Mouse (Mus musculus) stomach, postnatal 0 days (tissue): ENCODE measurements at regions not wholly inside any gene's neighbourhood (a gene's known extent, or its start where the extent isn't known, plus 50 kb on each side); places are given as distances from the start of the nearest gene placed in this dataset.

ENCODE experiments used
- ATAC-seq: fragments of 200-750 bp; cut with Nextera tagmentation; 2 replicates; pipeline ENCODE4 v1.8.0; 2017; ENCODE audit not compliant: low FRiP score, low TSS enrichment
- DNase-seq: peaks from one replicate; pipeline ENCODE4 v3.0.0-alpha.2; 2016; ENCODE audit warnings: low spot score
- H3K27ac ChIP-seq: fragments of 300-500 bp; sonication (generic); replicated peaks from 2 replicates; pipeline ENCODE4 v1.5.1; 2014; ENCODE audit warnings: mild to moderate bottlenecking, control low read depth
- H3K27me3 ChIP-seq: fragments of 300-500 bp; sonication (generic); 2 replicates; pipeline ENCODE4 v1.6.1; 2014; ENCODE audit warnings: low read length; ENCODE audit not compliant: control insufficient read depth, insufficient read depth
- H3K36me3 ChIP-seq: fragments of 300-500 bp; sonication (generic); 2 replicates; pipeline ENCODE4 v1.6.1; 2014; ENCODE audit warnings: low read length, mixed read lengths; ENCODE audit not compliant: control insufficient read depth, insufficient read depth
- H3K4me1 ChIP-seq: fragments of 300-500 bp; sonication (generic); replicated peaks from 2 replicates; pipeline ENCODE4 v1.6.1; 2014; ENCODE audit warnings: antibody characterized with exemption; ENCODE audit not compliant: control insufficient read depth, insufficient read depth
- H3K4me2 ChIP-seq: fragments of 300-500 bp; sonication (generic); replicated peaks from 2 replicates; pipeline ENCODE4 v1.6.1; 2014; ENCODE audit warnings: low read depth, mild to moderate bottlenecking, control low read depth, moderate library complexity
- H3K4me3 ChIP-seq: fragments of 300-500 bp; sonication (generic); 2 replicates; pipeline ENCODE4 v1.5.1; 2014; ENCODE audit warnings: low read depth, low read length, control low read depth
- H3K9ac ChIP-seq: fragments of 300-500 bp; sonication (generic); 2 replicates; pipeline ENCODE4 v1.6.1; 2014; ENCODE audit warnings: mild to moderate bottlenecking, low read length, control low read depth, mixed read lengths
- H3K9me3 ChIP-seq: fragments of 300-500 bp; sonication (generic); 2 replicates; pipeline ENCODE4 v1.6.1; 2016; ENCODE audit warnings: low read length; ENCODE audit not compliant: control insufficient read depth
- CTCF ChIP-seq: IDR thresholded peaks from 2 replicates; pipeline ENCODE4 v1.5.1; 2016; ENCODE audit warnings: antibody characterized with exemption, low read depth, mild to moderate bottlenecking, moderate library complexity
- EP300 ChIP-seq: optimal IDR thresholded peaks from 2 replicates; pipeline ENCODE3; 2016; ENCODE audit warnings: antibody characterized with exemption
- WGBS: fragments of 180-500 bp; shearing (Covaris S2); extraction: QIAGEN DNeasy Blood & Tissue Kit; methylation state at CpG from one replicate; pipeline ENCODE4 v1.1.7; 2014; 5-methylcytosine and 5-hydroxymethylcytosine counted together

GRCm38 (mm10) chr13:97573601-97574000 lies 186.8 kb downstream of the Gm10260 start:
- Histone ChIP-seq H3K27me3 (no peaks in the 10 kb centered on the region), H3K36me3 (no peaks in the 10 kb centered on the region), H3K27ac (no peak overlapping the region), H3K9me3 (no peaks in the 10 kb centered on the region), H3K9ac (no peak overlapping the region), H3K4me1 (no peaks in the 10 kb centered on the region; the same call in 1 of the 2 replicates), H3K4me3 (no peak overlapping the region), H3K4me2 (no peak overlapping the region)
- 87% methylated on average over 3 of the region's 3 CpGs for WGBS
- no peak for DNase-seq
- TF ChIP-seq EP300 (no peak), CTCF (no peak)
- no peak for ATAC-seq

- no peak for ATAC-seq
- no peak for DNase-seq
- Histone ChIP-seq H3K9ac (no peak overlapping the region), H3K27me3 (no peaks in the 10 kb centered on the region), H3K4me1 (no peaks in the 10 kb centered on the region), H3K27ac (no peak overlapping the region), H3K4me3 (no peak overlapping the region), H3K9me3 (no peaks in the 10 kb centered on the region), H3K4me2 (no peak overlapping the region), H3K36me3 (no peaks in the 10 kb centered on the region)
- TF ChIP-seq EP300 (no peak), CTCF (no peak)
- 75% methylated on average over 3 of the region's 3 CpGs for WGBS
Measured at GRCm38 (mm10) chr13:97572352-97572751, 188.1 kb downstream of the Gm10260 start.

- Histone ChIP-seq H3K27me3 (no peaks in the 10 kb centered on the region), H3K27ac (no peak overlapping the region), H3K36me3 (no peaks in the 10 kb centered on the region), H3K4me1 (no peaks in the 10 kb centered on the region), H3K4me2 (no peak overlapping the region), H3K9ac (no peak overlapping the region), H3K4me3 (no peak overlapping the region), H3K9me3 (no peaks in the 10 kb centered on the region)
- WGBS = 10% methylated on average over 1 of the region's 1 CpGs
- peak; percentile 63; the same call in 1 of the 2 replicates for ATAC-seq
- no peak for DNase-seq
- TF ChIP-seq CTCF (no peak), EP300 (no peak)
Measured at GRCm38 (mm10) chr13:97570009-97570408, 190.4 kb downstream of the Gm10260 start.

- no peaks in the 10 kb centered on the region for H3K4me1 ChIP-seq
- no peak overlapping the region for H3K4me2 ChIP-seq
- H3K27me3 ChIP-seq = no peaks in the 10 kb centered on the region
- DNase-seq (no peak), ATAC-seq (no peak)
- H3K27ac ChIP-seq = no peak overlapping the region
- 82% methylated on average over 3 of the region's 3 CpGs for WGBS
- no peak overlapping the region for H3K9ac ChIP-seq
- no peak overlapping the region for H3K4me3 ChIP-seq
- no peaks in the 10 kb centered on the region for H3K9me3 ChIP-seq
- no peaks in the 10 kb centered on the region for H3K36me3 ChIP-seq
- no peak for TF ChIP-seq EP300
- TF ChIP-seq CTCF = no peak
Measured at GRCm38 (mm10) chr13:97567632-97568031, 192.8 kb downstream of the Gm10260 start.

GRCm38 (mm10) chr13:97566071-97566470 lies 194.4 kb downstream of the Gm10260 start:
- Histone ChIP-seq H3K9me3 (no peaks in the 10 kb centered on the region), H3K27me3 (no peaks in the 10 kb centered on the region), H3K9ac (no peak overlapping the region), H3K4me2 (no peak overlapping the region), H3K4me3 (no peak overlapping the region), H3K27ac (no peak overlapping the region), H3K36me3 (no peaks in the 10 kb centered on the region), H3K4me1 (no peaks in the 10 kb centered on the region)
- ATAC-seq (no peak), DNase-seq (no peak)
- TF ChIP-seq CTCF (no peak), EP300 (no peak)
- WGBS = 56% methylated on average over 7 of the region's 7 CpGs

- ATAC-seq (no peak), DNase-seq (no peak)
- H3K9ac ChIP-seq = no peak overlapping the region
- H3K27ac ChIP-seq = no peak overlapping the region
- H3K4me3 ChIP-seq = no peak overlapping the region
- TF ChIP-seq EP300 (no peak), CTCF (no peak)
- no peaks in the 10 kb centered on the region for H3K36me3 ChIP-seq
- no peaks in the 10 kb centered on the region for H3K4me1 ChIP-seq
- no peak overlapping the region for H3K4me2 ChIP-seq
- H3K9me3 ChIP-seq = no peaks in the 10 kb centered on the region
- 76% methylated on average over 6 of the region's 6 CpGs for WGBS
- no peaks in the 10 kb centered on the region for H3K27me3 ChIP-seq
Measured at GRCm38 (mm10) chr13:97562241-97562640, 198.2 kb downstream of the Gm10260 start.
